Mouse (Mus musculus) E14TG2a.4 (cell line): ENCODE results near the gene Haus5.
A peak's percentile ranks its signal among the peaks of the same experiment; 100 is the strongest.

Experiments used
- H3K27me3 ChIP-seq: 2 replicates; pipeline ENCODE4 v1.6.1; 2014; ENCODE audit warnings: low read length, control low read depth; ENCODE audit not compliant: insufficient read depth
- H3K36me3 ChIP-seq: 2 replicates; pipeline ENCODE4 v1.6.1; 2014; ENCODE audit warnings: low read length, control low read depth; ENCODE audit not compliant: insufficient read depth
- H3K4me1 ChIP-seq: replicated peaks from 2 replicates; pipeline ENCODE4 v1.6.1; 2014; ENCODE audit warnings: low read depth, low read length, control low read depth
- H3K4me3 ChIP-seq: replicated peaks from 2 replicates; pipeline ENCODE4 v1.5.1; 2014; ENCODE audit warnings: mild to moderate bottlenecking, low read length
- H3K9me3 ChIP-seq: 2 replicates; pipeline ENCODE4 v1.6.1; 2014; ENCODE audit warnings: low read length, control low read depth
- CTCF ChIP-seq: conservative IDR thresholded peaks from 2 replicates; pipeline ENCODE4 v1.5.1; 2014; ENCODE audit warnings: low read length
- NANOG ChIP-seq: IDR thresholded peaks from 2 replicates; pipeline ENCODE4 v1.6.1; 2014; ENCODE audit warnings: borderline replicate concordance, low read length, mixed read lengths
- POU5F1 ChIP-seq: IDR thresholded peaks from 2 replicates; pipeline ENCODE4 v1.6.1; 2014; ENCODE audit warnings: low read length, borderline replicate concordance

Gene Haus5

GRCm38 (mm10) chr7:30634621-30635020 lies 30.2 kb downstream of the Haus5 start:
- TF ChIP-seq CTCF: peak; percentile 72
- no peak for TF ChIP-seq NANOG
- Histone ChIP-seq H3K4me1 (peaks cover 53% of the 10 kb centered on the region), H3K9me3 (no peaks in the 10 kb centered on the region), H3K27me3 (peaks cover 53% of the 10 kb centered on the region), H3K4me3 (peak overlapping the region; percentile 66), H3K36me3 (peaks cover 2% of the 10 kb centered on the region; the same call in 1 of the 2 replicates)

DNA sequence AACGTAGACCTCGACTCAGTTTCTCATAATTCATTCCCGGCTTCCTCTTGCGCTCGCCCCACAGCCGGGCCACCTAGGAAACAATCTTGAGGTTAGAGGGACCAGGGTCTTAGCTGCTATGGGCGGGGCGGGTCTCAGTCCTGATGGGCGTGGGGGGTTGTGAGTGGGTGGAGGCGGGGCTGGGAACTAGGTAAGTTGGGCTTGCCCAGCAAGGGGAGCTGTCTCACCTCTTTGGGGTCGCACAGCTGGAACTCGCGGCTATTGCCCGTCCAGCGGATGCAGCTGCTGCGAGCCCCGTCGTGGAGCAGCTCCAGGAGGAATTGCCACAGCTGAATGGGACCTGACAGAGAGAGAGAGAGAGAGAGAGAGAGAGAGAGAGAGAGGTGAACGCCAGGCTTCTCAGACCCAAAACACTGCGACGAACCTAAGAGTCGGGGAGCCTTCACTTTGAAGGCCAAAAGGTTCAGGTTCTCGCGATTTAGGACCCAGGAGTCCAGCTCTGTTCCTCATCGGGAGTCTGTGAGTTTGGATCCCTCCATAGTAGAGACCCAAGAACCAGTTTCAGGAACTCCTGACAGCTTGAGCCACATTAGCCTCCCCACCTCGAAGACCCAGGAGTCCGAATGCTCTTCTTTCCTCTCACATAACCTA lies 30.9 kb downstream of the Haus5 start:
- no peaks in the 10 kb centered on the region for H3K9me3 ChIP-seq
- no peaks in the 10 kb centered on the region for H3K36me3 ChIP-seq
- peaks cover 53% of the 10 kb centered on the region for H3K27me3 ChIP-seq
- TF ChIP-seq POU5F1 (no peak), NANOG (no peak), CTCF (no peak)
- H3K4me3 ChIP-seq: peak overlapping the region; percentile 66
- peaks cover 46% of the 10 kb centered on the region for H3K4me1 ChIP-seq

DNA sequence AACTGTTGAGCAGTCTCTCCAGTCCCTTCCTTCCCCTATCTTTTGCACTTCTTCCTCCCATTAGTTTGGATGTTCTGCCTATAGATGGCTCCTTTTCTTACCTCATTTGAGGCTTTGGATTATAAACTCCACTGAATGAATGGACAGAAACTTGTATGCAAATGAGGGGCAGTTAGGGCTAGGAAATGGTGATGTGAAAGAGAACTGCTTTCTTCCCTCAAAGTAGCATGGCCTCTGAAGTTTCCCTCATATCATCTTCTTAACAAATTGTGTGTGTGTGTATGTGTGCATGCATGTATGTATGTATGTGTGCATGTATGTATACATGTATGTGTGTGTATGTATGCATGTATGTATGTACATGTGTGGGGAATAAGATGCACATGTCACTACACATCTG lies 35.8 kb downstream of the Haus5 start:
- H3K36me3 ChIP-seq: peaks cover 9% of the 10 kb centered on the region
- TF ChIP-seq NANOG: no peak
- TF ChIP-seq CTCF: no peak
- TF ChIP-seq POU5F1: no peak
- no peak overlapping the region for H3K4me3 ChIP-seq
- peaks cover 40% of the 10 kb centered on the region for H3K4me1 ChIP-seq
- no peaks in the 10 kb centered on the region for H3K9me3 ChIP-seq
- H3K27me3 ChIP-seq: peaks cover 26% of the 10 kb centered on the region

- Histone ChIP-seq H3K27me3 (peaks cover 3% of the 10 kb centered on the region), H3K9me3 (no peaks in the 10 kb centered on the region), H3K36me3 (peaks cover 31% of the 10 kb centered on the region), H3K4me3 (peak overlapping the region; percentile 96), H3K4me1 (peaks cover 47% of the 10 kb centered on the region)
- peak; percentile 23; the same call in 1 of the 2 replicates for TF ChIP-seq NANOG
- no peak for TF ChIP-seq POU5F1
- TF ChIP-seq CTCF: no peak; the same call in 1 of the 2 replicates
Observed at GRCm38 (mm10) chr7:30626647-30627046, 38.1 kb downstream of the Haus5 start.

- H3K36me3 ChIP-seq: peaks cover 39% of the 10 kb centered on the region
- no peak for TF ChIP-seq CTCF
- TF ChIP-seq NANOG: no peak
- TF ChIP-seq POU5F1: no peak
- H3K4me1 ChIP-seq: peaks cover 55% of the 10 kb centered on the region
- peak within 1 kb of the TSS; percentile 96 for H3K4me3 ChIP-seq
- no peaks in the 10 kb centered on the region for H3K9me3 ChIP-seq
- no peaks in the 10 kb centered on the region for H3K27me3 ChIP-seq
Observed at GRCm38 (mm10) chr7:30625530-30626384, 39.0 kb downstream of the Haus5 start, which contains the start of gene Cox6b1. Gene Cox6b1, minus strand, starts transcription at chr7:30626151.

- Histone ChIP-seq H3K4me3 (no peak overlapping the region), H3K9me3 (0 out of 2 replicates have a peak, but pooled peaks cover 4% of the 10 kb centered on the region), H3K4me1 (peaks cover 76% of the 10 kb centered on the region), H3K36me3 (peaks cover 71% of the 10 kb centered on the region), H3K27me3 (no peaks in the 10 kb centered on the region)
- no peak for TF ChIP-seq NANOG
- peak; percentile 96 for TF ChIP-seq CTCF
Observed at GRCm38 (mm10) chr7:30619202-30619601, 45.6 kb downstream of the Haus5 start.

GRCm38 (mm10) chr7:30618658-30619057 lies 46.1 kb downstream of the Haus5 start:
- H3K4me1 ChIP-seq: peaks cover 73% of the 10 kb centered on the region
- no peak for TF ChIP-seq NANOG
- no peak for TF ChIP-seq CTCF
- TF ChIP-seq POU5F1: no peak
- no peak overlapping the region for H3K4me3 ChIP-seq

DNA sequence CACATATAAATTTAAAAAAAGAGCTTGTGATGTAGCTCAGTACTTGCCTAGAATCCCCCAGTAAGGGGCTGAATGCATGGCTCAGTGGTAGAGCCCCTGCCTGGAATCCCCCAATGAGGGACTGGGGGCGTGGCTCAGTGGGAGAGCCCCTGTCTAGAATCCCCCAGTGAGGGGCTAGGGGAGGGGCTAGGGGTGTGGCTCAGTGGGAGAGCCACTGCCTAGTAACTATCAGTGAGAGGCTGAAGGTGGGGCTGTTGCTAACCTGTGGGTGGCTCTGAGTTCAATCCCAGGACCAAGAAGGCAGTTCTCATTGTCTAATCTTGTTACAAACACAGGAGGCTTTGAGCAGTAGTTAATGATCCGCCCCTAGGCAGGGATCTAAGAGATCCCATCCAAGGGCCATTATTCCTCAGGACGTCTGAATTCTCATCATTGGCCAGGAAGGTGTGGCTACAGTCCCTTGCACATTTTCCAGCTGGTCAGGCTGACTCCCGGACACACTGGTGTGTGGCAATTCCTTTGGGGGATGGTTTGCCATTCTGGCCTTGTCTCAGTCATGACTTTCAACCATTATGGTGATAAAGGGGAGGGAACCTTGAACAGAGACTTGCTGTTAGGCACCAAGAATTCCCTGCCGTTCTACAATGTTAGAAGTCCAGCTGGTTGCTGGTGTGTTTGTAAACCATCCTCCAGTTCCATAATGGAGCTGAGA lies 49.6 kb downstream of the Haus5 start:
- peaks cover 63% of the 10 kb centered on the region for H3K4me1 ChIP-seq
- no peak overlapping the region for H3K4me3 ChIP-seq
- peaks cover 5% of the 10 kb centered on the region; the same call in 1 of the 2 replicates for H3K27me3 ChIP-seq
- H3K36me3 ChIP-seq: peaks cover 37% of the 10 kb centered on the region
- no peak for TF ChIP-seq NANOG
- TF ChIP-seq POU5F1: no peak
- no peak for TF ChIP-seq CTCF
- H3K9me3 ChIP-seq: 0 out of 2 replicates have a peak, but pooled peaks cover 4% of the 10 kb centered on the region

More at GRCm38 (mm10) chr7:30618658-30619057, 46.1 kb downstream of the Haus5 start:
- H3K9me3 ChIP-seq: 0 out of 2 replicates have a peak, but pooled peaks cover 4% of the 10 kb centered on the region
- no peaks in the 10 kb centered on the region for H3K27me3 ChIP-seq
- peaks cover 65% of the 10 kb centered on the region for H3K36me3 ChIP-seq
